Mouse (Mus musculus): ENCODE data around the gene Hspa1b. TPM values are rescaled to one million over a fixed set of nuclear protein-coding genes. Genes with fewer than 3 reads are reported as not detected.
"Not testable (repeated sequence)": the region's sequence is repeated elsewhere in the genome, so short reads cannot be mapped to it uniquely, and the experiment has no call there.

Hspa1b gene
- polyA plus RNA-seq, 1 experiment from 2014 or later: 0.19 TPM

- WGBS: 78% methylated on average over 3 of the region's 3 CpGs
- Histone ChIP-seq H3K4me1 (peaks cover 17% of the 10 kb centered on the region), H3K27ac (replicated peaks) (no peak overlapping the region), H3K9me3 (replicated peaks) (no peaks in the 10 kb centered on the region), H3K36me3 (peaks cover 13% of the 10 kb centered on the region), H3K4me3 (no peak overlapping the region), H3K27me3 (ENCODE audit: low read depth, poor library complexity, severe bottlenecking) (peaks cover 18% of the 10 kb centered on the region)
- no peak for DNase-seq (ENCODE audit: low spot score)
Observed at GRCm38 (mm10) chr17:34975581-34976492, 16.8 kb upstream of the Hspa1b start.

GRCm38 (mm10) chr17:34972069-34972749, 13.2 kb upstream of the Hspa1b start, which contains the start of the genes Hspa1a and Hspa1l:
Gene Hspa1a (minus strand): TSS chr17:34972156.
Gene Hspa1l (plus strand): TSS chr17:34972703.
- Histone ChIP-seq H3K27ac (replicated peaks) (peak within 1 kb of the TSS; percentile 70), H3K4me3 (peak within 1 kb of the TSS; percentile 53), H3K27me3 (ENCODE audit: low read depth, poor library complexity, severe bottlenecking) (peaks cover 51% of the 10 kb centered on the region)
- H3K4me1 ChIP-seq; H3K9me3 ChIP-seq (replicated peaks); H3K36me3 ChIP-seq: not testable (repeated sequence)
- WGBS: 2% methylated on average over 33 of the region's 33 CpGs
- DNase-seq (ENCODE audit: low spot score): peak; percentile 76

- DNase-seq (ENCODE audit: low spot score); H3K4me1 ChIP-seq; H3K36me3 ChIP-seq; H3K27ac ChIP-seq (replicated peaks); H3K9me3 ChIP-seq (replicated peaks): not testable (repeated sequence)
- Histone ChIP-seq H3K4me3 (peak overlapping the region; percentile 53), H3K27me3 (ENCODE audit: low read depth, poor library complexity, severe bottlenecking) (peaks cover 56% of the 10 kb centered on the region)
- 4% methylated on average over 31 of the region's 43 CpGs for WGBS
Observed at GRCm38 (mm10) chr17:34971694-34972068, 12.6 kb upstream of the Hspa1b start.

- H3K27ac ChIP-seq (replicated peaks); H3K4me1 ChIP-seq; DNase-seq (ENCODE audit: low spot score); H3K4me3 ChIP-seq; H3K9me3 ChIP-seq (replicated peaks); H3K36me3 ChIP-seq: not testable (repeated sequence)
- peaks cover 61% of the 10 kb centered on the region for H3K27me3 ChIP-seq (ENCODE audit: low read depth, poor library complexity, severe bottlenecking)
- WGBS: 42% methylated on average over 24 of the region's 37 CpGs
Observed at GRCm38 (mm10) chr17:34970850-34971249, 11.8 kb upstream of the Hspa1b start.

- H3K27me3 ChIP-seq (ENCODE audit: low read depth, poor library complexity, severe bottlenecking): peaks cover 70% of the 10 kb centered on the region
Observed at GRCm38 (mm10) chr17:34969822-34970221, 10.8 kb upstream of the Hspa1b start, which contains the start of gene Gm20481. Gene Gm20481 (plus strand): TSS chr17:34969912.

GRCm38 (mm10) chr17:34965627-34966026, 6.6 kb upstream of the Hspa1b start:
- Histone ChIP-seq H3K27me3 (ENCODE audit: low read depth, poor library complexity, severe bottlenecking) (peaks cover 90% of the 10 kb centered on the region), H3K9me3 (replicated peaks) (no peaks in the 10 kb centered on the region), H3K36me3 (no peaks in the 10 kb centered on the region), H3K27ac (replicated peaks) (no peak overlapping the region), H3K4me1 (peaks cover 12% of the 10 kb centered on the region), H3K4me3 (no peak overlapping the region)
- WGBS: 88% methylated on average over 5 of the region's 5 CpGs
- DNase-seq (ENCODE audit: low spot score): no peak

More at GRCm38 (mm10) chr17:34969822-34970221, 10.8 kb upstream of the Hspa1b start, which contains the start of gene Gm20481:
- H3K9me3 ChIP-seq (replicated peaks); H3K36me3 ChIP-seq; H3K27ac ChIP-seq (replicated peaks); DNase-seq (ENCODE audit: low spot score); H3K4me3 ChIP-seq: not testable (repeated sequence)
- peaks cover 12% of the 10 kb centered on the region for H3K4me1 ChIP-seq
- 68% methylated on average over 8 of the region's 11 CpGs for WGBS

- peaks cover 20% of the 10 kb centered on the region for H3K4me1 ChIP-seq
- H3K36me3 ChIP-seq: no peaks in the 10 kb centered on the region
- peaks cover 90% of the 10 kb centered on the region for H3K27me3 ChIP-seq (ENCODE audit: low read depth, poor library complexity, severe bottlenecking)
- 26% methylated on average over 1 of the region's 1 CpGs for WGBS
- no peak for DNase-seq (ENCODE audit: low spot score)
- peak overlapping the region; percentile 29; the same call in 1 of the 2 replicates for H3K27ac ChIP-seq (replicated peaks)
- no peak overlapping the region for H3K4me3 ChIP-seq
- no peaks in the 10 kb centered on the region for H3K9me3 ChIP-seq (replicated peaks)
Observed at GRCm38 (mm10) chr17:34964640-34965049, 5.6 kb upstream of the Hspa1b start.

- 58% methylated on average over 1 of the region's 1 CpGs for WGBS
- Histone ChIP-seq H3K27me3 (ENCODE audit: low read depth, poor library complexity, severe bottlenecking) (peaks cover 74% of the 10 kb centered on the region), H3K9me3 (replicated peaks) (no peaks in the 10 kb centered on the region), H3K27ac (replicated peaks) (no peak overlapping the region), H3K36me3 (no peaks in the 10 kb centered on the region), H3K4me3 (no peak overlapping the region), H3K4me1 (peaks cover 24% of the 10 kb centered on the region)
- no peak for DNase-seq (ENCODE audit: low spot score)
Observed at GRCm38 (mm10) chr17:34962841-34963240, 3.8 kb upstream of the Hspa1b start.

- WGBS: 52% methylated on average over 3 of the region's 3 CpGs
- Histone ChIP-seq H3K4me3 (no peak overlapping the region), H3K27me3 (ENCODE audit: low read depth, poor library complexity, severe bottlenecking) (peaks cover 72% of the 10 kb centered on the region), H3K4me1 (peaks cover 24% of the 10 kb centered on the region), H3K9me3 (replicated peaks) (no peaks in the 10 kb centered on the region), H3K36me3 (no peaks in the 10 kb centered on the region), H3K27ac (replicated peaks) (no peak overlapping the region)
- DNase-seq (ENCODE audit: low spot score): no peak
Observed at GRCm38 (mm10) chr17:34962125-34962524, 3.1 kb upstream of the Hspa1b start.

GRCm38 (mm10) chr17:34960702-34961493, 1.9 kb upstream of the Hspa1b start:
- Histone ChIP-seq H3K27me3 (ENCODE audit: low read depth, poor library complexity, severe bottlenecking) (peaks cover 74% of the 10 kb centered on the region), H3K27ac (replicated peaks) (no peak overlapping the region), H3K36me3 (no peaks in the 10 kb centered on the region), H3K4me3 (no peak overlapping the region), H3K4me1 (peaks cover 24% of the 10 kb centered on the region), H3K9me3 (replicated peaks) (no peaks in the 10 kb centered on the region)
- DNase-seq (ENCODE audit: low spot score): no peak

GRCm38 (mm10) chr17:34959881-34960515, 960 bp upstream of the Hspa1b start:
- peaks cover 21% of the 10 kb centered on the region for H3K4me1 ChIP-seq
- no peaks in the 10 kb centered on the region for H3K9me3 ChIP-seq (replicated peaks)
- H3K27me3 ChIP-seq (ENCODE audit: low read depth, poor library complexity, severe bottlenecking): peaks cover 77% of the 10 kb centered on the region
- peak; percentile 32 for DNase-seq (ENCODE audit: low spot score)
- peak overlapping the region; percentile 62 for H3K4me3 ChIP-seq
- H3K36me3 ChIP-seq: no peaks in the 10 kb centered on the region
- H3K27ac ChIP-seq (replicated peaks): peak overlapping the region; percentile 87
- 21% methylated on average over 12 of the region's 12 CpGs for WGBS

GRCm38 (mm10) chr17:34958734-34959129, 306 bp downstream of the Hspa1b start:
- not testable (repeated sequence) for H3K9me3 ChIP-seq (replicated peaks)
- WGBS: 3% methylated on average over 31 of the region's 47 CpGs

More at GRCm38 (mm10) chr17:34958734-34959129, 306 bp downstream of the Hspa1b start:
- Histone ChIP-seq H3K27me3 (ENCODE audit: low read depth, poor library complexity, severe bottlenecking) (peaks cover 74% of the 10 kb centered on the region), H3K4me1 (peaks cover 12% of the 10 kb centered on the region), H3K4me3 (peak overlapping the region; percentile 62)
- not testable (repeated sequence) for H3K36me3 ChIP-seq; DNase-seq (ENCODE audit: low spot score); H3K27ac ChIP-seq (replicated peaks)

Data from midbrain, embryonic 10.5 days (tissue).